Mouse (Mus musculus) cortical plate, adult 2 months (tissue): ENCODE data around the gene E130208F15Rik. TPM values are rescaled to one million over a fixed set of nuclear protein-coding genes. Genes with fewer than 3 reads are reported as not detected.
A peak's percentile ranks its signal among the peaks of the same experiment; 100 is the strongest.

ENCODE experiments used
- H3K27ac ChIP-seq: fragments of 200-500 bp; 2 replicates; pipeline ENCODE4 v1.5.1; 2012; ENCODE audit warnings: low read length, control low read depth, inconsistent platforms; ENCODE audit not compliant: insufficient read depth
- H3K4me1 ChIP-seq: fragments of 200-500 bp; 2 replicates; pipeline ENCODE4 v1.6.1; 2011; ENCODE audit warnings: low read length; ENCODE audit not compliant: control insufficient read depth, insufficient read depth
- H3K4me3 ChIP-seq: fragments of 200-500 bp; 2 replicates; pipeline ENCODE4 v1.5.1; 2011; ENCODE audit warnings: mild to moderate bottlenecking, low read length, control low read depth; ENCODE audit not compliant: insufficient read depth
- CTCF ChIP-seq: fragments of 200-500 bp; IDR thresholded peaks from 2 replicates; pipeline ENCODE4 v1.5.1; 2011; ENCODE audit warnings: mild to moderate bottlenecking, control low read depth, low read length; ENCODE audit not compliant: insufficient read depth; ENCODE audit errors: extremely low read depth
- POLR2A ChIP-seq: fragments of 200-500 bp; IDR thresholded peaks from 2 replicates; pipeline ENCODE4 v1.6.1; 2011; ENCODE audit warnings: mild to moderate bottlenecking, low read length, control low read depth; ENCODE audit not compliant: insufficient read depth; ENCODE audit errors: extremely low read depth
- polyA plus RNA-seq: library from polyadenylated mRNA; depleted of rRNA; stranded (reverse); fragments of >200 nt; gene quantifications from 2 replicates; pipeline ENCODE4 v1.2.3, GENCODE M21; 2012; rRNA removed

Gene E130208F15Rik
- polyA plus RNA-seq, 1 experiment = 0.35 TPM

GRCm38 (mm10) chr7:30358378-30359186 is 37.0 kb downstream of the E130208F15Rik start:
- Histone ChIP-seq H3K4me1 (peaks cover 10% of the 10 kb centered on the region), H3K27ac (no peak overlapping the region), H3K4me3 (no peak overlapping the region)
- TF ChIP-seq CTCF (no peak), POLR2A (no peak)

- TF ChIP-seq POLR2A = no peak
- TF ChIP-seq CTCF = no peak
- Histone ChIP-seq H3K4me1 (peaks cover 11% of the 10 kb centered on the region), H3K27ac (no peak overlapping the region), H3K4me3 (no peak overlapping the region)
Measured at GRCm38 (mm10) chr7:30359276-30359865, 37.8 kb downstream of the E130208F15Rik start.

- H3K4me3 ChIP-seq = no peak overlapping the region; the same call in 1 of the 2 replicates
- H3K27ac ChIP-seq = no peak overlapping the region
- H3K4me1 ChIP-seq = peaks cover 11% of the 10 kb centered on the region
- TF ChIP-seq POLR2A = no peak
- no peak for TF ChIP-seq CTCF
Measured at GRCm38 (mm10) chr7:30360028-30360427, 38.5 kb downstream of the E130208F15Rik start.

- TF ChIP-seq POLR2A = no peak
- TF ChIP-seq CTCF = no peak
- H3K4me3 ChIP-seq = peak within 1 kb of the TSS; percentile 76
- H3K27ac ChIP-seq = peak within 1 kb of the TSS; percentile 67; the same call in 1 of the 2 replicates
- peaks cover 11% of the 10 kb centered on the region for H3K4me1 ChIP-seq
Measured at GRCm38 (mm10) chr7:30362652-30363343, 41.3 kb downstream of the E130208F15Rik start, which contains the start of gene Lrfn3. Gene Lrfn3 (minus strand): TSS chr7:30362772.

GRCm38 (mm10) chr7:30363344-30363738 is 41.8 kb downstream of the E130208F15Rik start:
- TF ChIP-seq CTCF (no peak), POLR2A (no peak)
- H3K4me3 ChIP-seq = peak overlapping the region; percentile 76
- peak overlapping the region; percentile 67; the same call in 1 of the 2 replicates for H3K27ac ChIP-seq
- peaks cover 11% of the 10 kb centered on the region for H3K4me1 ChIP-seq

GRCm38 (mm10) chr7:30367466-30367865 is 45.9 kb downstream of the E130208F15Rik start:
- H3K4me1 ChIP-seq = peaks cover 5% of the 10 kb centered on the region; the same call in 1 of the 2 replicates
- TF ChIP-seq POLR2A = no peak
- no peak for TF ChIP-seq CTCF
- H3K4me3 ChIP-seq = no peak overlapping the region
- H3K27ac ChIP-seq = no peak overlapping the region

Other genes starting within 250 kb of the E130208F15Rik start
- 2.3 and 2.5 TPM in 2 replicates for gene Zfp82, start 248.8 kb upstream of the E130208F15Rik start, polyA plus RNA-seq
- 0.44 and 0.50 TPM in 2 replicates for gene Gm26920, start 231.3 kb upstream of the E130208F15Rik start, polyA plus RNA-seq
- 6.0 and 7.0 TPM in 2 replicates for gene Zfp566, start 231.2 kb upstream of the E130208F15Rik start, polyA plus RNA-seq
- gene Zfp260, start 227.0 kb upstream of the E130208F15Rik start, polyA plus RNA-seq = 42.8 and 44.9 TPM in 2 replicates
- 9.8 and 10.4 TPM in 2 replicates for gene Zfp382, start 199.8 kb upstream of the E130208F15Rik start, polyA plus RNA-seq
- gene Zfp146, start 152.0 kb upstream of the E130208F15Rik start, polyA plus RNA-seq = 33.5 and 35.2 TPM in 2 replicates
- gene Cox7a1, start 137.6 kb upstream of the E130208F15Rik start, polyA plus RNA-seq = 7.4 TPM in 2 replicates
- 254 and 279 TPM in 2 replicates for gene Capns1, start 122.9 kb upstream of the E130208F15Rik start, polyA plus RNA-seq
- gene Polr2i, start 89.8 kb upstream of the E130208F15Rik start, polyA plus RNA-seq = 152 and 157 TPM in 2 replicates
- 136 and 139 TPM in 2 replicates for gene Tbcb, start 89.5 kb upstream of the E130208F15Rik start, polyA plus RNA-seq
- gene Ovol3, start 86.0 kb upstream of the E130208F15Rik start, polyA plus RNA-seq = 0.15 TPM in 1 of 2 replicates, not detected in the other
- 0.19 and 0.38 TPM in 2 replicates for gene Thap8, start 41.6 kb upstream of the E130208F15Rik start, polyA plus RNA-seq
- gene Wdr62, start 41.3 kb upstream of the E130208F15Rik start, polyA plus RNA-seq = 3.2 and 4.1 TPM in 2 replicates
- gene Clip3, start 30.0 kb upstream of the E130208F15Rik start, polyA plus RNA-seq = 439 and 458 TPM in 2 replicates
- 135 and 141 TPM in 2 replicates for gene Alkbh6, start 13.0 kb upstream of the E130208F15Rik start, polyA plus RNA-seq
- 23.6 and 24.7 TPM in 2 replicates for gene Syne4, start 6.9 kb upstream of the E130208F15Rik start, polyA plus RNA-seq
- gene Sdhaf1, start 2.2 kb downstream of the E130208F15Rik start, polyA plus RNA-seq = 16.9 and 17.4 TPM in 2 replicates
- 20.8 and 21.3 TPM in 2 replicates for gene Lrfn3, start 41.0 kb downstream of the E130208F15Rik start, polyA plus RNA-seq
- gene Tyrobp, start 92.0 kb downstream of the E130208F15Rik start, polyA plus RNA-seq = 78.9 and 79.5 TPM in 2 replicates
- 1.1 and 1.7 TPM in 2 replicates for gene Hcst, start 98.1 kb downstream of the E130208F15Rik start, polyA plus RNA-seq
- 4.4 and 5.7 TPM in 2 replicates for gene Nfkbid, start 100.0 kb downstream of the E130208F15Rik start, polyA plus RNA-seq
- 1,095 and 1,125 TPM in 2 replicates for gene Aplp1, start 123.8 kb downstream of the E130208F15Rik start, polyA plus RNA-seq
- 7.8 and 8.3 TPM in 2 replicates for gene Kirrel2, start 135.9 kb downstream of the E130208F15Rik start, polyA plus RNA-seq
- gene Nphs1, start 136.6 kb downstream of the E130208F15Rik start, polyA plus RNA-seq = 1.4 and 1.7 TPM in 2 replicates
- gene Prodh2, start 171.9 kb downstream of the E130208F15Rik start, polyA plus RNA-seq = not detected in 2 replicates
- 174 and 184 TPM in 2 replicates for gene Arhgap33, start 213.3 kb downstream of the E130208F15Rik start, polyA plus RNA-seq
- 11.0 and 11.3 TPM in 2 replicates for gene Hspb6, start 230.4 kb downstream of the E130208F15Rik start, polyA plus RNA-seq
- gene Proser3, start 230.6 kb downstream of the E130208F15Rik start, polyA plus RNA-seq = 4.7 and 6.2 TPM in 2 replicates
- 71.9 and 72.7 TPM in 2 replicates for gene Lin37, start 238.1 kb downstream of the E130208F15Rik start, polyA plus RNA-seq
- gene U2af1l4, start 241.6 kb downstream of the E130208F15Rik start, polyA plus RNA-seq = 90.9 and 97.0 TPM in 2 replicates
- gene Gm49396, start 241.6 kb downstream of the E130208F15Rik start, polyA plus RNA-seq = 4.7 and 5.5 TPM in 2 replicates
- gene Psenen, start 241.9 kb downstream of the E130208F15Rik start, polyA plus RNA-seq = 127 and 133 TPM in 2 replicates
- gene Igflr1, start 243.7 kb downstream of the E130208F15Rik start, polyA plus RNA-seq = 3.4 and 4.4 TPM in 2 replicates